Mouse (Mus musculus): ENCODE measurements around the gene Adamts17. TPM values are rescaled to one million over a fixed set of nuclear protein-coding genes. Genes with fewer than 3 reads are reported as not detected.

Gene Adamts17
- polyA plus RNA-seq, 1 experiment: 2.4 TPM

- Histone ChIP-seq H3K4me3 (ENCODE audit: control insufficient read depth, insufficient read depth, low read length) (no peak overlapping the region), H3K4me1 (replicated peaks; ENCODE audit: control insufficient read depth, insufficient read depth, low read length) (no peaks in the 10 kb centered on the region), H3K27me3 (ENCODE audit: control insufficient read depth, insufficient read depth, low read length) (no peaks in the 10 kb centered on the region), H3K27ac (ENCODE audit: control insufficient read depth, insufficient read depth, low read length) (no peak overlapping the region), H3K36me3 (ENCODE audit: control insufficient read depth, insufficient read depth, low read length) (no peaks in the 10 kb centered on the region)
- 99% methylated on average over 6 of the region's 6 CpGs for WGBS
- no peak for DNase-seq
- TF ChIP-seq CTCF (IDR thresholded peaks at IDR 0.05; ENCODE audit: borderline replicate concordance, control insufficient read depth, extremely low read depth, insufficient read depth, low read length, poor library complexity) (no peak), POLR2A (IDR thresholded peaks at IDR 0.05; ENCODE audit: control insufficient read depth, extremely low read depth, insufficient read depth, low read length, poor library complexity) (no peak)
Measured at GRCm38 (mm10) chr7:67045202-67045601, 205.7 kb downstream of the Adamts17 start.

DNA sequence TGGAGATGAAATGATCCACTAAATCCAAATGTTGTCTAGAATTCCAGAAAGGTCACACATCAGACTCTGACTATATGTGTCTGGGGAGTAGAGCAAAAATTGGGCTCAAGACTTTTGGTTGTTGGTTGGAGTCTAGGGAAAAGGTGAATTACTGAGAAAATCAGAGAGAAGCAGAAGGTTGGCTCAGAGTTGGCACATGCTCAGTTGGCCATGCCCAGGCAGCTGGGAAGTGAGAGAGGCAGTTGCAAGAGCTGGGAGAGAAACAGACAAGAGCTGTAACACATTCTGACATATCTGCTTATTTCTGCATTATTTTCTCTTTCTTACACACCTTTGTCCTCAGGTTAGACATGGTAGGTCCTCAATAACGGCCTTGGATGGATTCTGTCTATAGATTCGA, 209.7 kb downstream of the Adamts17 start:
- H3K27me3 ChIP-seq (ENCODE audit: control insufficient read depth, insufficient read depth, low read length): no peaks in the 10 kb centered on the region
- no peaks in the 10 kb centered on the region for H3K4me1 ChIP-seq (replicated peaks; ENCODE audit: control insufficient read depth, insufficient read depth, low read length)
- no peaks in the 10 kb centered on the region for H3K36me3 ChIP-seq (ENCODE audit: control insufficient read depth, insufficient read depth, low read length)
- TF ChIP-seq CTCF (IDR thresholded peaks at IDR 0.05; ENCODE audit: borderline replicate concordance, control insufficient read depth, extremely low read depth, insufficient read depth, low read length, poor library complexity): no peak
- no peak for TF ChIP-seq POLR2A (IDR thresholded peaks at IDR 0.05; ENCODE audit: control insufficient read depth, extremely low read depth, insufficient read depth, low read length, poor library complexity)
- WGBS: 99% methylated on average over 2 of the region's 2 CpGs
- DNase-seq: no peak
- no peak overlapping the region for H3K27ac ChIP-seq (ENCODE audit: control insufficient read depth, insufficient read depth, low read length)
- no peak overlapping the region for H3K4me3 ChIP-seq (ENCODE audit: control insufficient read depth, insufficient read depth, low read length)

DNA sequence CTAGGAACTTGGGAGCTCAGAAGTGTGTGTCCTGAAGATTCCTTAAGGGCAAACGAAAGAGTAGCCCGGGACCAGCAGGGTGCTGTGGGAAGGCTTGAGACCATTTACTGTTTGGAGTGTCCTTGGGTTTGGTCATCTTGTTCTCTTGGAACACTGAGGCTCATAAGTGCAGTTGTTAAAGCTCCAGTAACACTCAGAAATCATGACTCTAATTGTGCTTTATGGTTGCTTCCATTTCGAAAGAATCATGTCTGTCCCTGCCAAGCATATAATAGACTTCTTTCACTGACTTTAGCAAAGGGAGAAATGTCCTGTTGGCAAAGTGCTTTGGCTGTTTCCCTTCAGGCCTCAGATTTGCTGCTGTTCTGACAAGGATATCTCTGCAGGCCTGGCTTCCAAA, 210.9 kb downstream of the Adamts17 start:
- H3K4me1 ChIP-seq (replicated peaks; ENCODE audit: control insufficient read depth, insufficient read depth, low read length): no peaks in the 10 kb centered on the region
- H3K36me3 ChIP-seq (ENCODE audit: control insufficient read depth, insufficient read depth, low read length): no peaks in the 10 kb centered on the region
- H3K27me3 ChIP-seq (ENCODE audit: control insufficient read depth, insufficient read depth, low read length): no peaks in the 10 kb centered on the region
- no peak for TF ChIP-seq CTCF (IDR thresholded peaks at IDR 0.05; ENCODE audit: borderline replicate concordance, control insufficient read depth, extremely low read depth, insufficient read depth, low read length, poor library complexity)
- TF ChIP-seq POLR2A (IDR thresholded peaks at IDR 0.05; ENCODE audit: control insufficient read depth, extremely low read depth, insufficient read depth, low read length, poor library complexity): no peak
- whole genome bisulfite sequencing: 100% methylated on average over 3 of the region's 3 CpGs
- no peak for DNase-seq
- H3K27ac ChIP-seq (ENCODE audit: control insufficient read depth, insufficient read depth, low read length): no peak overlapping the region
- H3K4me3 ChIP-seq (ENCODE audit: control insufficient read depth, insufficient read depth, low read length): no peak overlapping the region

- no peak for TF ChIP-seq POLR2A (IDR thresholded peaks at IDR 0.05; ENCODE audit: control insufficient read depth, extremely low read depth, insufficient read depth, low read length, poor library complexity)
- TF ChIP-seq CTCF (IDR thresholded peaks at IDR 0.05; ENCODE audit: borderline replicate concordance, control insufficient read depth, extremely low read depth, insufficient read depth, low read length, poor library complexity): no peak
- DNase-seq: no peak
- no peaks in the 10 kb centered on the region for H3K36me3 ChIP-seq (ENCODE audit: control insufficient read depth, insufficient read depth, low read length)
- H3K27ac ChIP-seq (ENCODE audit: control insufficient read depth, insufficient read depth, low read length): no peak overlapping the region
- no peaks in the 10 kb centered on the region for H3K27me3 ChIP-seq (ENCODE audit: control insufficient read depth, insufficient read depth, low read length)
- 27% methylated on average over 7 of the region's 7 CpGs for WGBS
- no peaks in the 10 kb centered on the region for H3K4me1 ChIP-seq (replicated peaks; ENCODE audit: control insufficient read depth, insufficient read depth, low read length)
- H3K4me3 ChIP-seq (ENCODE audit: control insufficient read depth, insufficient read depth, low read length): no peak overlapping the region
Measured at GRCm38 (mm10) chr7:67051089-67051718, 211.7 kb downstream of the Adamts17 start.

DNA sequence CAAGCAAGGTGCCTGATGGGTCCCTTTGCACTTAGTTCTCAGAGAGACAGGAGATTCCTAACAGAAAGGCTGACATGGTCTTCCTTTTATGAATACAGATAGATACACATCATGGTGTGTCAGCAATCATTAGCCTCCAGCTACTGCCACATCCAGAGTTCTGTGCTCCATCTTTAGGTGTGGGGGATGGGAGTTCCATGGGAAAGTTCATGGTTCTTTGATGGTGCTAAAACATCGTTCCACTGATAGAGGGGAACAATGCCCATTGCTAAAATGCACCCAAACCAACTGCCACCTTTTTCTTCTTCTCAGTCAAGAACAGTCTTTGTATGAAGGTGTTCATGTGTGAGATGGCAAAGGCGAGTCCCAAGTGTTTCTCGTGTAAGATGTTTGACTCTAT, 215.3 kb downstream of the Adamts17 start:
- Histone ChIP-seq H3K4me3 (ENCODE audit: control insufficient read depth, insufficient read depth, low read length) (no peak overlapping the region), H3K27ac (ENCODE audit: control insufficient read depth, insufficient read depth, low read length) (no peak overlapping the region), H3K36me3 (ENCODE audit: control insufficient read depth, insufficient read depth, low read length) (no peaks in the 10 kb centered on the region), H3K27me3 (ENCODE audit: control insufficient read depth, insufficient read depth, low read length) (no peaks in the 10 kb centered on the region), H3K4me1 (replicated peaks; ENCODE audit: control insufficient read depth, insufficient read depth, low read length) (no peaks in the 10 kb centered on the region)
- TF ChIP-seq CTCF (IDR thresholded peaks at IDR 0.05; ENCODE audit: borderline replicate concordance, control insufficient read depth, extremely low read depth, insufficient read depth, low read length, poor library complexity) (no peak), POLR2A (IDR thresholded peaks at IDR 0.05; ENCODE audit: control insufficient read depth, extremely low read depth, insufficient read depth, low read length, poor library complexity) (no peak)
- no peak for DNase-seq
- WGBS: 96% methylated on average over 3 of the region's 3 CpGs

GRCm38 (mm10) chr7:67055510-67055909, 216.0 kb downstream of the Adamts17 start:
- TF ChIP-seq POLR2A (IDR thresholded peaks at IDR 0.05; ENCODE audit: control insufficient read depth, extremely low read depth, insufficient read depth, low read length, poor library complexity) (no peak), CTCF (IDR thresholded peaks at IDR 0.05; ENCODE audit: borderline replicate concordance, control insufficient read depth, extremely low read depth, insufficient read depth, low read length, poor library complexity) (no peak)
- H3K27ac ChIP-seq (ENCODE audit: control insufficient read depth, insufficient read depth, low read length): no peak overlapping the region
- no peaks in the 10 kb centered on the region for H3K27me3 ChIP-seq (ENCODE audit: control insufficient read depth, insufficient read depth, low read length)
- H3K36me3 ChIP-seq (ENCODE audit: control insufficient read depth, insufficient read depth, low read length): no peaks in the 10 kb centered on the region
- 81% methylated on average over 3 of the region's 3 CpGs for WGBS
- H3K4me1 ChIP-seq (replicated peaks; ENCODE audit: control insufficient read depth, insufficient read depth, low read length): no peaks in the 10 kb centered on the region
- H3K4me3 ChIP-seq (ENCODE audit: control insufficient read depth, insufficient read depth, low read length): no peak overlapping the region
- no peak for DNase-seq

DNA sequence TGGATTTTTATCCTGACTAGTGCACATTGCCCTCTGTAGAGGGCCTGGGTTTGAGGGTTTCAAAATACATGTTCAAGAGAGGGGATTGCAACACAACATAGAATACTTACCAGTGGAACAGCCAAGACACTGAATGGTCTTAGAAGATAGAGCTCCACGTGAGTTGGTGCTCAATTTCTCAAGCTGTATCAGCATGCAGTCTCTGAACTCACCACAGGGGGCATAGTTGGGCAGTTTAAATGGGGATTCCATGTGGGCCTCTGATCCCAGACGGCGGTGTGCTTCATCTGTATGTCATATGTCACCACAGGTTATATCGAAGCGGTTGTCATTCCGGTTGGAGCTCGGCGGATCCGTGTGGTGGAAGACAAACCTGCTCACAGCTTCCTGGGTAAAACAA, 222.2 kb downstream of the Adamts17 start:
- Histone ChIP-seq H3K4me3 (ENCODE audit: control insufficient read depth, insufficient read depth, low read length) (no peak overlapping the region), H3K36me3 (ENCODE audit: control insufficient read depth, insufficient read depth, low read length) (no peaks in the 10 kb centered on the region), H3K4me1 (replicated peaks; ENCODE audit: control insufficient read depth, insufficient read depth, low read length) (no peaks in the 10 kb centered on the region), H3K27ac (ENCODE audit: control insufficient read depth, insufficient read depth, low read length) (no peak overlapping the region), H3K27me3 (ENCODE audit: control insufficient read depth, insufficient read depth, low read length) (no peaks in the 10 kb centered on the region)
- DNase-seq: peak; percentile 48
- TF ChIP-seq CTCF (IDR thresholded peaks at IDR 0.05; ENCODE audit: borderline replicate concordance, control insufficient read depth, extremely low read depth, insufficient read depth, low read length, poor library complexity) (no peak), POLR2A (IDR thresholded peaks at IDR 0.05; ENCODE audit: control insufficient read depth, extremely low read depth, insufficient read depth, low read length, poor library complexity) (no peak)
- 84% methylated on average over 9 of the region's 9 CpGs for WGBS
